Mouse (Mus musculus) hindbrain, postnatal 0 days (tissue): ENCODE data around the gene Churc1. TPM values are rescaled to one million over a fixed set of nuclear protein-coding genes. Genes with fewer than 3 reads are reported as not detected.

Experiments
- ATAC-seq: fragments of 200-750 bp; cut with Nextera tagmentation; 2 replicates; pipeline ENCODE4 v1.8.0; 2017; ENCODE audit warnings: mild to moderate bottlenecking, moderate TSS enrichment, moderate library complexity
- DNase-seq: peaks from one replicate; pipeline ENCODE4 v3.0.0-alpha.2; 2015; ENCODE audit warnings: low spot score
- H3K27ac ChIP-seq: fragments of 300-500 bp; sonication (generic); 2 replicates; pipeline ENCODE4 v1.5.1; 2014; ENCODE audit warnings: mild to moderate bottlenecking
- H3K27me3 ChIP-seq: fragments of 300-500 bp; sonication (generic); 2 replicates; pipeline ENCODE4 v1.6.1; 2014; ENCODE audit warnings: low read length, mixed read lengths; ENCODE audit not compliant: insufficient read depth
- H3K36me3 ChIP-seq: fragments of 300-500 bp; sonication (generic); 2 replicates; pipeline ENCODE4 v1.6.1; 2014; ENCODE audit warnings: low read length, mixed read lengths; ENCODE audit not compliant: insufficient read depth
- H3K4me1 ChIP-seq: fragments of 300-500 bp; sonication (generic); 2 replicates; pipeline ENCODE4 v1.6.1; 2014; ENCODE audit warnings: antibody characterized with exemption, low read length, mixed read lengths; ENCODE audit not compliant: insufficient read depth
- H3K4me2 ChIP-seq: fragments of 300-500 bp; sonication (generic); 2 replicates; pipeline ENCODE4 v1.6.1; 2014; ENCODE audit warnings: low read depth, mild to moderate bottlenecking, low read length, moderate library complexity, mixed read lengths
- H3K4me3 ChIP-seq: fragments of 300-500 bp; sonication (generic); 2 replicates; pipeline ENCODE4 v1.5.1; 2014; ENCODE audit warnings: low read length
- H3K9ac ChIP-seq: fragments of 300-500 bp; sonication (generic); replicated peaks from 2 replicates; pipeline ENCODE4 v1.6.1; 2014; ENCODE audit warnings: mild to moderate bottlenecking, low read length, moderate library complexity, mixed read lengths
- H3K9me3 ChIP-seq: fragments of 300-500 bp; sonication (generic); 2 replicates; pipeline ENCODE4 v1.6.1; 2016; ENCODE audit warnings: low read length, mixed read lengths
- CTCF ChIP-seq: IDR thresholded peaks from 2 replicates; pipeline ENCODE4 v1.5.1; 2016; ENCODE audit warnings: antibody characterized with exemption, control low read depth, low read depth
- WGBS: fragments of 180-500 bp; shearing (Covaris S2); extraction: QIAGEN DNeasy Blood & Tissue Kit; methylation state at CpG from one replicate; pipeline ENCODE4 v1.1.7; 2014; 5-methylcytosine and 5-hydroxymethylcytosine counted together
- polyA plus RNA-seq: library from polyadenylated mRNA; unstranded; fragments of >200 nt; fragmentation: Nextera tagmentation; extraction: Ambion mirVana; gene quantifications from 2 replicates; pipeline ENCODE4 v1.2.1, GENCODE M21; 2015
- total RNA-seq: library from RNA; depleted of rRNA; stranded (reverse); fragments of >200 nt; gene quantifications from 2 replicates; pipeline ENCODE4 v1.2.3, GENCODE M21; 2014

The Churc1 gene
- total and polyA plus RNA-seq, 2 experiments from 2014 or later = 46.8 to 164 TPM

GRCm38 (mm10) chr12:76807796-76808195 lies 42.5 kb downstream of the Churc1 start:
- no peak for DNase-seq
- H3K27ac ChIP-seq = no peak overlapping the region
- H3K9ac ChIP-seq = no peak overlapping the region
- no peak overlapping the region for H3K4me3 ChIP-seq
- no peaks in the 10 kb centered on the region for H3K9me3 ChIP-seq
- no peaks in the 10 kb centered on the region for H3K27me3 ChIP-seq
- no peak overlapping the region for H3K4me2 ChIP-seq
- no peaks in the 10 kb centered on the region; the same call in 1 of the 2 replicates for H3K36me3 ChIP-seq
- no peak for TF ChIP-seq CTCF
- 82% methylated on average over 10 of the region's 10 CpGs for WGBS
- H3K4me1 ChIP-seq = no peaks in the 10 kb centered on the region
- no peak for ATAC-seq

DNA sequence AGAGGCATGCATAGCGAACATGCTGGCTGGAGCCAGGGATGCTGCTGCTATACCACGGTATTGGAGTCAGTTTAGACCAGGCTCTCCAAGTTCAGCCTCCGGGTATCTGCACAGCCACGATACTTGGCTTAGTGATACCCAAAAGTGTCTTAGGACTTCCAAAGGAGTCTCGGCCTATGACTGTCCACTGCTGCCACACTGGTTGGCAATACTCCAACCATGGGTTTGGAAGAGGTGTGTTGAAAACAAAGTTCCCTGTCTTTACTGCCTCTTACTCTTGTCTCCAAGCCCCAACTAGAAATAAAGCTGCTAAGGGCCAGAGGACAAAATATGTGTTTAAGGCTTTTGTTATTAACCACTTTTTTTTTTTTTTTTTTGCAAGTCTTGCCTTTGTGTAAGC lies 45.2 kb downstream of the Churc1 start:
- DNase-seq (no peak), ATAC-seq (no peak)
- Histone ChIP-seq H3K4me2 (no peak overlapping the region), H3K27me3 (no peaks in the 10 kb centered on the region), H3K27ac (no peak overlapping the region), H3K4me3 (no peak overlapping the region), H3K9me3 (no peaks in the 10 kb centered on the region), H3K36me3 (no peaks in the 10 kb centered on the region), H3K9ac (no peak overlapping the region), H3K4me1 (no peaks in the 10 kb centered on the region)
- TF ChIP-seq CTCF = no peak
- 88% methylated on average over 5 of the region's 5 CpGs for WGBS

GRCm38 (mm10) chr12:76811006-76811405 lies 45.7 kb downstream of the Churc1 start:
- no peaks in the 10 kb centered on the region for H3K36me3 ChIP-seq
- DNase-seq (no peak), ATAC-seq (no peak)
- no peak for TF ChIP-seq CTCF
- H3K27me3 ChIP-seq = no peaks in the 10 kb centered on the region
- no peaks in the 10 kb centered on the region for H3K4me1 ChIP-seq
- H3K27ac ChIP-seq = no peak overlapping the region
- H3K9ac ChIP-seq = no peak overlapping the region
- H3K9me3 ChIP-seq = no peaks in the 10 kb centered on the region
- 82% methylated on average over 4 of the region's 4 CpGs for WGBS
- no peak overlapping the region for H3K4me2 ChIP-seq
- H3K4me3 ChIP-seq = no peak overlapping the region

DNA sequence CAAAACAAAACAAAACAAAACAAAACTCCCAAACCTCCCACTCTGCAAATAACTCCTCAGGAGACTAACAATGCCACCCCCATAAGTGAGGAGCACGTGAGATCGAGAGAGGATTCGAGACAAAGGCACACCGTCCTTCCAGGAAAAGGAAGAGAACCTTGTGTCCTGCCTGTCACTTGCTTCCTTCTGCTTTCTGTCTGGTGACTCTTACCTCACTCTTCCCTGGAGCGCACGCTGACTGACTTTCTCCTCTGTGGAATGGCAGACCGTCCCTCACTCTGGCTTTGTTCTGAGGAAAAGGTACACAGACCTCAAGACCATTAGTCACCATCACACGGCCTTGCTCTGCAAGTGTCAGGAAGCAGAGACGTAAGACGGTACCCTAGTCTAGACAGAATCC lies 48.2 kb downstream of the Churc1 start:
- ATAC-seq = no peak
- no peak overlapping the region for H3K9ac ChIP-seq
- H3K4me2 ChIP-seq = no peak overlapping the region
- WGBS = 79% methylated on average over 10 of the region's 10 CpGs
- no peak overlapping the region for H3K4me3 ChIP-seq
- TF ChIP-seq CTCF = no peak
- H3K4me1 ChIP-seq = 0 out of 2 replicates have a peak, but pooled peaks cover 2% of the 10 kb centered on the region
- no peak overlapping the region for H3K27ac ChIP-seq
- no peaks in the 10 kb centered on the region for H3K27me3 ChIP-seq
- no peaks in the 10 kb centered on the region for H3K9me3 ChIP-seq
- no peak for DNase-seq
- no peaks in the 10 kb centered on the region for H3K36me3 ChIP-seq

- 81% methylated on average over 2 of the region's 2 CpGs for WGBS
- no peak for DNase-seq
- Histone ChIP-seq H3K4me2 (no peak overlapping the region), H3K27me3 (no peaks in the 10 kb centered on the region), H3K4me1 (peaks cover 6% of the 10 kb centered on the region; the same call in 1 of the 2 replicates), H3K9me3 (no peaks in the 10 kb centered on the region), H3K36me3 (no peaks in the 10 kb centered on the region), H3K9ac (no peak overlapping the region), H3K27ac (no peak overlapping the region), H3K4me3 (no peak overlapping the region)
- ATAC-seq = no peak
- no peak for TF ChIP-seq CTCF
Measured at GRCm38 (mm10) chr12:76814120-76814519, 48.8 kb downstream of the Churc1 start.

- H3K4me1 ChIP-seq = peaks cover 27% of the 10 kb centered on the region
- H3K9ac ChIP-seq = 0 out of 2 replicates have a peak overlapping the region, but pooled peaks have one; percentile 9
- TF ChIP-seq CTCF = no peak
- H3K27ac ChIP-seq = no peak overlapping the region
- H3K27me3 ChIP-seq = no peaks in the 10 kb centered on the region
- WGBS = 56% methylated on average over 4 of the region's 4 CpGs
- DNase-seq (no peak), ATAC-seq (no peak)
- H3K36me3 ChIP-seq = no peaks in the 10 kb centered on the region
- H3K9me3 ChIP-seq = no peaks in the 10 kb centered on the region
- H3K4me3 ChIP-seq = no peak overlapping the region
- no peak overlapping the region for H3K4me2 ChIP-seq
Measured at GRCm38 (mm10) chr12:76816720-76817119, 51.4 kb downstream of the Churc1 start.

GRCm38 (mm10) chr12:76817176-76817575 lies 51.8 kb downstream of the Churc1 start:
- ATAC-seq = no peak
- Histone ChIP-seq H3K4me2 (no peak overlapping the region), H3K4me3 (no peak overlapping the region), H3K27ac (no peak overlapping the region), H3K36me3 (no peaks in the 10 kb centered on the region), H3K9me3 (no peaks in the 10 kb centered on the region), H3K27me3 (no peaks in the 10 kb centered on the region), H3K4me1 (peaks cover 27% of the 10 kb centered on the region), H3K9ac (0 out of 2 replicates have a peak overlapping the region, but pooled peaks have one; percentile 17)
- TF ChIP-seq CTCF = no peak
- DNase-seq = no peak
- 49% methylated on average over 4 of the region's 4 CpGs for whole genome bisulfite sequencing
